Mouse (Mus musculus) liver, embryonic 11.5 days (tissue): ENCODE measurements around the gene Sptssb. TPM values are rescaled to one million over a fixed set of nuclear protein-coding genes. Genes with fewer than 3 reads are reported as not detected.

Experiments
- ATAC-seq: fragments of 200-750 bp; cut with Nextera tagmentation; replicated peaks from 2 replicates; pipeline ENCODE4 v1.8.0; 2017; ENCODE audit warnings: moderate number of reproducible peaks, mild to moderate bottlenecking, moderate TSS enrichment, moderate library complexity; ENCODE audit not compliant: low FRiP score
- DNase-seq: peaks from one replicate; pipeline ENCODE4 v3.0.0-alpha.2; 2017; ENCODE audit warnings: low spot score
- H3K27ac ChIP-seq: fragments of 300-500 bp; sonication (generic); 2 replicates; pipeline ENCODE4 v1.5.1; 2014; ENCODE audit warnings: mild to moderate bottlenecking, low read depth, low read length, control low read depth
- H3K27me3 ChIP-seq: fragments of 300-500 bp; sonication (generic); replicated peaks from 2 replicates; pipeline ENCODE4 v1.6.1; 2014; ENCODE audit warnings: low read length, mixed read lengths; ENCODE audit not compliant: control insufficient read depth, insufficient read depth
- H3K36me3 ChIP-seq: fragments of 300-500 bp; sonication (generic); 2 replicates; pipeline ENCODE4 v1.6.1; 2014; ENCODE audit warnings: mild to moderate bottlenecking, low read length, moderate library complexity, mixed read lengths; ENCODE audit not compliant: control insufficient read depth, insufficient read depth
- H3K4me1 ChIP-seq: fragments of 300-500 bp; sonication (generic); replicated peaks from 2 replicates; pipeline ENCODE4 v1.6.1; 2014; ENCODE audit warnings: low read length, mixed read lengths; ENCODE audit not compliant: control insufficient read depth, insufficient read depth
- H3K4me2 ChIP-seq: fragments of 300-500 bp; sonication (generic); 2 replicates; pipeline ENCODE4 v1.6.1; 2014; ENCODE audit warnings: mild to moderate bottlenecking, control low read depth, moderate library complexity
- H3K4me3 ChIP-seq: fragments of 300-500 bp; sonication (generic); 2 replicates; pipeline ENCODE4 v1.5.1; 2014; ENCODE audit warnings: low read depth, low read length, control low read depth
- H3K9ac ChIP-seq: fragments of 300-500 bp; sonication (generic); 2 replicates; pipeline ENCODE4 v1.6.1; 2014; ENCODE audit warnings: low read depth, low read length, control low read depth
- H3K9me3 ChIP-seq: fragments of 300-500 bp; sonication (generic); 2 replicates; pipeline ENCODE4 v1.6.1; 2016; ENCODE audit warnings: low read length, inconsistent platforms, mixed read lengths; ENCODE audit not compliant: control insufficient read depth
- WGBS: fragments of 180-500 bp; shearing (Covaris S2); extraction: QIAGEN DNeasy Blood & Tissue Kit; methylation state at CpG from one replicate; pipeline ENCODE4 v1.1.7; 2014; 5-methylcytosine and 5-hydroxymethylcytosine counted together
- polyA plus RNA-seq: library from polyadenylated mRNA; unstranded; fragments of >200 nt; fragmentation: Nextera tagmentation; extraction: Ambion mirVana; gene quantifications from 2 replicates; pipeline ENCODE4 v1.2.1, GENCODE M21; 2014

Sptssb gene
- polyA plus RNA-seq = 4.3 and 5.4 TPM in 2 replicates

DNA sequence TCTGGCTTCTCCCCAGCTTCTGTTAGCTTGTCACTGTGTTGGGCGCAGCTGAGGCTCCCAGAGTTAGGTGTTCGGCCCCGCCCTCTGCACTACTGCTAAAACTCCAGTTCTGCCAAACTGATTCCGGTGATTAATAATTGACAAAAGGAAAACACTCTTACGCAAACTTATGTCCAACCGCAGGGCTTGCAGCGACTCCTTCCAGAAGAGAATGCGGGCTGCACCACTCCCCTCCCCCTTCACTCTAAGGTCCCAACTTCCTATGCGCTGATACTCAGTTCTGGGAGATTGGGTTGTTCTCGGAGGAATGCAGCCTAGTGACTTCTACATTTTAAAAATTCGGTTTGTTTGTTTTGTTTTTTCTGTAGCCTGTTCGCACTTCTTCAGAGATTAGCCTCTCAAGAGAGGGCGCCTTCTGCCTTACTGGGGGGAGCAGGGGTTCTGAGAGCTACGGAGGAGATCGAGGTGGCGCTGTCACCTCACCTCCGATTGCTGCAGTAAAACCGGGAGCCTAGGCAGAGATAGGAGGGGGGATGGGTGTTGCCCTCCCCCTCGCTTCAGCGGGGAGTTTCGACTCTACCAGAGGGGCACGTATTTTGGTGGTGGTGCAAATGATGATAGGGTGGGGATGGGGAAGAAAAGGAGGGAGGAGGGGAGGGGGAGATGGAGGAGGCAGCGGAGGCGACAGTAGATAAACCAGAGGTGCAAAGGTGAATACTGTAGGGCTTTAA is at the start of gene Sptssb:
TSS of gene Sptssb (minus strand) at position 83 of the 731 bp plus-strand sequence.
- Histone ChIP-seq H3K4me3 (peak within 1 kb of the TSS; percentile 43), H3K4me2 (peak within 1 kb of the TSS; percentile 68), H3K4me1 (no peaks in the 10 kb centered on the region; the same call in 1 of the 2 replicates), H3K27ac (no peak within 1 kb of the TSS), H3K27me3 (peaks cover 20% of the 10 kb centered on the region), H3K9ac (no peak within 1 kb of the TSS), H3K9me3 (no peaks in the 10 kb centered on the region), H3K36me3 (no peaks in the 10 kb centered on the region)
- ATAC-seq (peak; percentile 67), DNase-seq (peak; percentile 36)
- WGBS = under 1% methylated on average over 24 of the region's 24 CpGs

DNA sequence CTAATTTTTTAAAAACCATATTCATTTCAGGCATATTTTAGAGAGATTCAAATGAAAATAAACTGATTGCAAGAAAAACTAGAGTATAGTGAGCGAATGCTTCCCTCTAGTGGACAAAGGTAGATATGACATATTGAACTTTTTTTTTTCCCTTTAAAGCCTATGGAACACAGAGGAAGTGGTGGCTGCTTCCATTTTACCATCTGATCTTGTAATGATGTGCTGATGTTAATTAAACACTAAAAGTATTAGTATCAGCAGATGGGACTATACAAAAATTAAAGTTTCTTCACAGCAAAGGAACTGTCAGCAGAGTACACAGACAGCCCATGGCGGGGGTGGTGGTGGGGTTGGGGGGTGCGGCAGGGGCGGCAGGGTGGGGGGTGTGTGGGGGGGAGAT is 48.3 kb upstream of the Sptssb start:
- no peak overlapping the region for H3K4me3 ChIP-seq
- no peak overlapping the region for H3K9ac ChIP-seq
- no peaks in the 10 kb centered on the region; the same call in 1 of the 2 replicates for H3K4me1 ChIP-seq
- H3K27ac ChIP-seq = no peak overlapping the region
- H3K9me3 ChIP-seq = no peaks in the 10 kb centered on the region
- no peak for ATAC-seq
- DNase-seq = no peak
- H3K27me3 ChIP-seq = no peaks in the 10 kb centered on the region
- H3K4me2 ChIP-seq = no peak overlapping the region
- no peaks in the 10 kb centered on the region for H3K36me3 ChIP-seq
- 40% methylated on average over 4 of the region's 4 CpGs for whole genome bisulfite sequencing

DNA sequence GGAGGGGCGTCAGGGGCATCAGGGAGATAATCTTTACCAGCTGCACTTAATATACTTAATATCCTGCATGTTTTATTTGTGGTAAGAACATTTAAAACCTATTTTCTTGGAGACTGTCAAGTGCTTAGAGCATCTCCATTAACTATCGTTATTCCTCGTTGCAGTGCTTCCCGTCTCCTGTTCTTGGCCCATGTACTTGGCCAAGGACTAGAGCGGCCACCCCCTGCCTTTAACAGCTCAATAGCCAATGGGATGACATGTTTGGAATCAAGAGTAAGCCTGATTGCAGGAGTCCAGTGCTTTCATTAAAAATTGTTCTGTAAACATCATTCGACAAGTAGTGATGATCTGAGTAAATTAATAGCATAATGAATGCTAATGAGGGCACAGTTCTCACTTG is 47.8 kb upstream of the Sptssb start:
- no peak overlapping the region for H3K4me2 ChIP-seq
- H3K9me3 ChIP-seq = no peaks in the 10 kb centered on the region
- ATAC-seq = no peak
- 45% methylated on average over 6 of the region's 6 CpGs for WGBS
- H3K4me1 ChIP-seq = no peaks in the 10 kb centered on the region; the same call in 1 of the 2 replicates
- no peak for DNase-seq
- H3K27ac ChIP-seq = no peak overlapping the region
- no peaks in the 10 kb centered on the region for H3K27me3 ChIP-seq
- H3K9ac ChIP-seq = no peak overlapping the region
- H3K4me3 ChIP-seq = no peak overlapping the region
- no peaks in the 10 kb centered on the region for H3K36me3 ChIP-seq

DNA sequence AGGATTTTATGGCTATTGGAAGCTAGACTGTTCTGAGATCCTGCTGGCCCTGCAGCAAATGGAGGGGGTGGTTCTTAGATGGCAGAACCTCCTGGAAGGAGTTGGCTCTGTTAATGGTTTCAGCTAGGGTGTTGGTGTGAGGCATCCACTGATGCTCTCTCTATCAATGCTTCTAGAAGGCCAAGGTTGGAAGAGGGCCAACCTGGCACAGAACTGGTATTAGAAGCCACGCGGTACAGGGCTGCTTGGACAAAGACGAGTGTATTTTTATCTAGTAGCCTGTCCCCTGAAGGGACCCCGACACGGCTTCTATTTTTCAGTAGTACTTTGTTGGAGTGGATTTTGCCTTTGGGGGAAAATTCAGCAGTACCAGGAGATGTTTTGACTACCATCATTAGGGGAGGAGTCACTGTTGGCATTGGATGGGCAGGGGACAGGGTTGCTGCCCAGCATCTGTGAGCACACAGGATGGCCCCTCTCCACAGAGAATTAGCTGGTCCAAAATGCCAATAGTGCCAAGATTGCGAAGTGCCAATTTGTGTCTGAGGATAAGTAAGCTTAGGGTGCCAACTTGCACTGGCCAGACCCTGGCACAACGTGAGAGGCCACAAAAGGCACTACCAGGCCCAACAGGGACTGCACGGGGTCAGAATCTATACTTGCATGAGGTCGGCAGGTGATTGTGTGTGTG is 43.2 kb upstream of the Sptssb start:
- H3K36me3 ChIP-seq = no peaks in the 10 kb centered on the region
- H3K27me3 ChIP-seq = no peaks in the 10 kb centered on the region
- no peak overlapping the region for H3K27ac ChIP-seq
- DNase-seq (no peak), ATAC-seq (no peak)
- 84% methylated on average over 9 of the region's 9 CpGs for WGBS
- no peak overlapping the region for H3K9ac ChIP-seq
- H3K4me1 ChIP-seq = no peaks in the 10 kb centered on the region
- no peaks in the 10 kb centered on the region for H3K9me3 ChIP-seq
- H3K4me2 ChIP-seq = no peak overlapping the region
- H3K4me3 ChIP-seq = no peak overlapping the region

DNA sequence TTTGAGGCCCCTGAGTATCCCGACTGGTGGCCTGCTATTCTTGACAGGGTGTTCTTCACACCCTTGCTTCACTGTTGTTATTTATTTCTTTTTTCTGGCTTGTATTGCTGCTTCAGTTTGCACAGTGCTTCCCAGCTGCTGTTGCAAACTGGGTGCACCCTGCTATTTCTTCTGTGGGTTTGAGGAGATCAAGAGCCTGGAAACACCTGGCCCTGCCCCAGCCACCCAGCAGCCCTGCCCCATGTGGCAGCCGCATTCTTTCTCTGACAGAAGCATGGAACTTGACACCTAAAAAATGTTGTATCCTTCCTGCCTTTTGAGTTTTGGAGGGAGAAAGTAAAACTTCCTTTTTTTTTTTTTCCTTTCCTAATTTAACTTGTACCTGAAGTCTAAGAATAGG is 42.6 kb upstream of the Sptssb start:
- ATAC-seq (no peak), DNase-seq (no peak)
- H3K27ac ChIP-seq = no peak overlapping the region
- H3K4me2 ChIP-seq = no peak overlapping the region
- H3K9ac ChIP-seq = no peak overlapping the region
- 55% methylated on average over 2 of the region's 2 CpGs for WGBS
- no peaks in the 10 kb centered on the region for H3K9me3 ChIP-seq
- no peaks in the 10 kb centered on the region for H3K27me3 ChIP-seq
- no peaks in the 10 kb centered on the region for H3K36me3 ChIP-seq
- H3K4me3 ChIP-seq = no peak overlapping the region
- H3K4me1 ChIP-seq = no peaks in the 10 kb centered on the region

DNA sequence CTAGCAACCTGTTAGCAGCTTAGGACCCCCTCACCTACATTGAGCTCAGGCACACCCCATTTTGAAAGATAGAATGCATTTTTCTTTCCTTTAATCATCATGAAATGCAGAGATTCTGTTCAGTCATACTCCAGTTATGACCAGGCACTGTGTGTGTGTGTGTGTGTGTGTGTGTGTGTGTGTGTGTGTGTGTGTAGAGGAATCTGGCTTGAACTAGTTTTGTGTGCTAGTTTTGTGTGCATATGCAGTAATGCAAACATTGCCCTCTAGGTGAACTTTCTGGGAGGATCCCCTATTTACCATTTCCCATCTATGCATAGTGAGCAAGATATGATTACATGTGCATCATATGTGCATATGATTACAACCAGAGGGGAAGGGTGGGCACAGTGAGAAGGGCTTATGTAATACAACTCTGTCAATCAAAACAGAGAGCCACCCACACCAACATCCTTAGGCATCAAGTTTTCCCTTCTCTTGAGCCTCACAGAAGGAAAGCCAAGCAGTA is 42.2 kb upstream of the Sptssb start:
- Histone ChIP-seq H3K4me2 (no peak overlapping the region), H3K36me3 (no peaks in the 10 kb centered on the region), H3K27me3 (no peaks in the 10 kb centered on the region), H3K9me3 (no peaks in the 10 kb centered on the region), H3K27ac (no peak overlapping the region), H3K9ac (no peak overlapping the region), H3K4me3 (no peak overlapping the region), H3K4me1 (no peaks in the 10 kb centered on the region)
- DNase-seq (no peak), ATAC-seq (no peak)

DNA sequence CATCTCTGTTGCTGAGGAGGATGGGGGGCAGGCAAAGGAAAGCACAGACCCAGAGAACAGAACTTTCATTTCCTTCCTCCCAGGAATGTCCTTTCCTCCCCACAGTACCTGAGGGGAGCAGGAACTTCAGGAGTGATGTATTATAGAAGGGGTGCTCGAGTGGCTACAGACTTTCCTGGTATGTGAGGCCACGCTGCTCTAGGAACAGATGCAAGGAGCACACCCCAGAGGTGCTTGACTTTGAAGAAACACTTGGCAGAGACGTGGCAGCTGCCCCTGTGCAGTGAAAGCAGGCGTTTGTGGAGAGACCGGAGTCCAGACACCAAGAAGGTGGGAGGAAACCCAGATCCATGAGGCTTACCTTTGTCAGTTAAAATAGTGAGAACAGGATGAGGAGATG is 40.6 kb upstream of the Sptssb start:
- H3K27ac ChIP-seq = no peak overlapping the region
- no peak for ATAC-seq
- WGBS = 60% methylated on average over 5 of the region's 5 CpGs
- no peaks in the 10 kb centered on the region for H3K27me3 ChIP-seq
- no peaks in the 10 kb centered on the region for H3K9me3 ChIP-seq
- no peak overlapping the region for H3K9ac ChIP-seq
- H3K4me2 ChIP-seq = no peak overlapping the region
- no peak for DNase-seq
- no peak overlapping the region for H3K4me3 ChIP-seq
- H3K4me1 ChIP-seq = no peaks in the 10 kb centered on the region
- no peaks in the 10 kb centered on the region for H3K36me3 ChIP-seq

DNA sequence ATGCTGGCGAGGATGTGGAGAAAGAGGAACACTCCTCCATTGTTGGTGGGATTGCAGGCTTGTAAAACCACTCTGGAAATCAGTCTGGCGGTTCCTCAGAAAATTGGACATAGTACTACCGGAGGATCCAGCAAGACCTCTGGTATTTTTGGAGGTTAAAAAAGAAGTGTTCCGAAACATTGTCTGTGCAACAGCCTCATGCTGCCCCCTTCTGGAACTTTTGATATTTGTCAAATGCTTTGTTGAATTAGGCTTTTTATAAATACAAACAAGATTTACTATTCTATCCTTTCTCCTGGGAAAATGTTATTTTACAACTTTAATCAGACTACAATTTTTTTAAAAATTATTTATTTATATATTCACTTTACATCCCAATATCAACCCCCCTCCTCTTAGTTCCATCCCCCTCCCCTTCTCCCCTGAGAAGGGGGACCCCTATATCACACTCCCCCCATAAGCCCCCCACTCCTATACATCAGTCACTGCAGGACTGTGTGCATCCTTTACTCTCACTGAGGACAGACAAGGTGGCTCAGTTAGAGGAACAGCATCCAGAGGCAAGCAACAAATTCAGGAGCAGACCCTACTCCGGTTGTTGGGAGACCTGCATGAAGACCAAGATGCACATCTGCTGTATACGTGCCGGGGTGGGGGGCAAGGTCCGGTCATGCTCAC is 38.3 kb upstream of the Sptssb start:
- Histone ChIP-seq H3K4me3 (no peak overlapping the region), H3K27ac (no peak overlapping the region), H3K36me3 (no peaks in the 10 kb centered on the region), H3K9ac (no peak overlapping the region), H3K27me3 (no peaks in the 10 kb centered on the region), H3K4me1 (no peaks in the 10 kb centered on the region), H3K9me3 (no peaks in the 10 kb centered on the region), H3K4me2 (no peak overlapping the region)
- no peak for DNase-seq
- WGBS = 63% methylated on average over 7 of the region's 8 CpGs
- no peak for ATAC-seq
